Mouse (Mus musculus): Measurements from ENCODE around the gene Gm20422. TPM values are rescaled to one million over a fixed set of nuclear protein-coding genes. Genes with fewer than 3 reads are reported as not detected.
"Not testable (repeated sequence)": the region's sequence is repeated elsewhere in the genome, so short reads cannot be mapped to it uniquely, and the experiment has no call there.

Gm20422 gene
- total RNA-seq, 1 experiment from 2014 or later = not detected

DNA sequence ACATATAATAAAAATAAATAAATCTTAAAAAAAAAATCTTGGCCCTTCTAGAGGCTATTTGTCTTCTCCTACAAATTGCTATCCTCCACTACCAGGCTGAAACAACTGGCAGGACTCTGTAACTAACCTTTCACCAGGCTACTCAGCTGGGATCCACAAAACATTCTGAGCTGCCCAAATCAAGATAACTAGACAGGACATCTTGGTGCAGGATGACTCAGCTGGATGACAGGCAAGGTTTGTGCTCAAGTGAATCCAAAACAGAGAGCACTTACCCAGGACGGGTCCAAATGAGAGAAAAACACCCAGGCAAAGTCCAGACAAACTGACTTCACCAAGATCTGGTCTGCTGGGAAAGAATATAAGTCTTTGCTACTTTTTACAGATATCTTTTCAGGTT, 39.2 kb downstream of the Gm20422 start:
- no peak for ATAC-seq (replicated peaks; ENCODE audit: insufficient number of reproducible peaks, low FRiP score, low TSS enrichment, poor library complexity, severe bottlenecking)

DNA sequence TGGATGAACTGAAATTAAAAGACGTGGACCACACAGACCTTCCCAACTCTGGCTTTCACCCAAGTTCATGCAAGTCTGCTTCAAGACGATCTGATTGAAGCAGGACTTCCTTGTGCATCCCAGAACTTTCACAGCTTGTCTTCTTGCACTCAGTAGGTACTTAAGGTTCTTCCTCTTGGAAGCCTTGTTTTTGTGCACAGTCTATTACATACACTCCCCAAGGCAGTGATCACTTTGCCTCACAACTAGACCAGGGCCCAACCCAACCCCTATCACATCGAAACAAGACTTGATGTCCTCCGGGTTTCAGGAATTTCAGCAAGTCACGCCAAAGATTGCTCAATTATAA, 57.5 kb downstream of the Gm20422 start:
- 0 out of 2 replicates have a peak, but pooled peaks have one; percentile 0 for ATAC-seq (replicated peaks; ENCODE audit: insufficient number of reproducible peaks, low FRiP score, low TSS enrichment, poor library complexity, severe bottlenecking)

DNA sequence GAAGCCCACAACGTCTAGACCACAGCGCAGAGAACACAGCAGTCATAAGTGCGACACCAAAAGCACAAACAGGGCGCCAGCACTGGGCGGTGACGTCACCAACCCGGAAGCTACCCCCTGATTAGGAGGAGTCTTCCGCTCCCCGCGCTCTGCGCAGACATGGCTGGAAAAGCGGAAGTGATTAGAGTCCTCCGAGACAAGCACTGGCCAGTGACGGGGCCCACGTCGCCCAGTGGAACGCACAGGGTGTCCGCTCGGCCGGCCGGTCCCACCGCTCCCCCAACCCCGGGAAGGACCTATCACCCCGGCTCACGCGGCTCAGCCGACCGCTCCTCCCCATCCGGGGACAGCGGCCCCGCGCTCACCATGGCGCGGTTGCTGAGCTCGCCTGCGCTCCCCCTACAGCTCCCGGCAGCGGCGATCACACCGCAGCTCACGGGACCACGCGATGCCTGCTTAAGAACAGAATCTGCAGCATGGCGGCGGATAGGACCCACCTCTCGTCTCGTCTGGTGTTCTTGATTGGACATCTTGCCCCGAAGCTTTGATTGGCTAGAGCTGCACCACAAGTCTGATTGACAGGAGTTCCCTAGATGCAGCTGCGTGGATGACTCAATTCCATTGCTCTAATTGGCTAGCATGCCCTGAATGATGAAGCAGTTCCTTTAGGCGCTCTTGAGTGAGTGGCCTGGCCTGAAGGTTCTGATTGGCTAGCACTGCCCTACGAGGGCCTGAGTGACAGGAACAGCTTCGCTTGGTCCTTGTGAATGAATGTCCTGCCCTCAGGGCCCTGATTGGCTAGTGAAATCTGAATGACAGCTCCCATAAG, 58.1 kb downstream of the Gm20422 start:
- peak; percentile 97 for ATAC-seq (replicated peaks; ENCODE audit: insufficient number of reproducible peaks, low FRiP score, low TSS enrichment, poor library complexity, severe bottlenecking)

DNA sequence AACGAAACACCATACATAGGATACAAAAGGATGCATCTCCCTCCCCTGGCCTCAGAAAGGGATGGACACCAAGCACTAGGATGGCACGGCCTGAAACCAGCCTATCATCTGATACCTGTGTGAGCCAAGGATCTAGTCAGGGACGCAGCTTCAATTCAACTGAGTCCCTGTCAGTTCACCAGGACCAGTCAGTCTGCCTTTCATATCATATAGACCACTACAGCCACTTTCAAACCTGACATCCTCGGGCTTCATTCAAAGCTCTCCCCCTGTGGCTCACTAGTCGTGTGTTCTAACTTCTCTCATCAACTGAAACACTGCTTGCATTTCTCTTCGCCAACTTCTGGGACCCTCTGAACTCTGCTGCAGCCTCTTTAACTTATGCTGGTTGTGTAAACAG, 59.3 kb downstream of the Gm20422 start:
- ATAC-seq (replicated peaks; ENCODE audit: insufficient number of reproducible peaks, low FRiP score, low TSS enrichment, poor library complexity, severe bottlenecking) = no peak

DNA sequence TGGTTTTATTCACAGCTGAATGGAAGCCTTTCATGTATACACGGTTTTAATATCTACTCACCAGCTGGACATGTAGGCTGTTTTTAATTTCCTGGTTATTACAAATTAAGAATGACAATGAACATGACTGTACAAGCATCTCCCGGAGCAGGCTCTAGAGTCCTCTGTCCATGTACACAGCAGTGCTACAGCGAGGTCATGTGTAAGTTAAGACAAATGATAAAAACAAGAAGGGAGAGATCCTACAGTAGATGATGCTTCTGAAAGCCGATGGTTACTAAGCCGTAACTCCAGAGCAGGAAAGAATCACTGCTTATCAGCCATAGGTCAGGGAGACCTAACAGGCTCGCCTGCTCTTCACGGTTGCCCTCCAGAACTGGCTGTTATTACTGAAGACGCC, 61.2 kb downstream of the Gm20422 start:
- ATAC-seq (replicated peaks; ENCODE audit: insufficient number of reproducible peaks, low FRiP score, low TSS enrichment, poor library complexity, severe bottlenecking) = no peak

DNA sequence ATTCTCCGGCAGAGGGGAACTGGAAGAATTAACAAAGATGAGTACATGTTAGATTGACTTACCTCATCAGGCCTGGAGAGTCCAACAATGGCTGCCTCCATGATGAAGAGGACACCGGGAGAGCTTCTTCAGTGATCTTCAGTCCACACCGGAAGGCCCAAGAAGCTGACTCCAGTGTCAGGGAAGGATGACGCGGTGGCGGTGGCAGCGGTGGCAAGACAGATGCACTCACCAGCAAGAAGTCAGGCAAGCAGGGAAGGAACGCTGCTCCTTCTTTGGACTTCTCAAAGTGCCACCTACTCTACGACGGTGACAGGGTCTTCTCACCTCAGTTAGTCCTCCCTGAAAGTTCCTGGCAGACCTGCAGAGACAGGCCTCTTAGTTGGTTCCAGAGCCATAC, 64.1 kb downstream of the Gm20422 start, which contains the start of gene Zfp869:
Zfp869 (minus strand) TSS at position 101 of the 400 bp plus-strand sequence.
- not testable (repeated sequence) for ATAC-seq (replicated peaks; ENCODE audit: insufficient number of reproducible peaks, low FRiP score, low TSS enrichment, poor library complexity, severe bottlenecking)

DNA sequence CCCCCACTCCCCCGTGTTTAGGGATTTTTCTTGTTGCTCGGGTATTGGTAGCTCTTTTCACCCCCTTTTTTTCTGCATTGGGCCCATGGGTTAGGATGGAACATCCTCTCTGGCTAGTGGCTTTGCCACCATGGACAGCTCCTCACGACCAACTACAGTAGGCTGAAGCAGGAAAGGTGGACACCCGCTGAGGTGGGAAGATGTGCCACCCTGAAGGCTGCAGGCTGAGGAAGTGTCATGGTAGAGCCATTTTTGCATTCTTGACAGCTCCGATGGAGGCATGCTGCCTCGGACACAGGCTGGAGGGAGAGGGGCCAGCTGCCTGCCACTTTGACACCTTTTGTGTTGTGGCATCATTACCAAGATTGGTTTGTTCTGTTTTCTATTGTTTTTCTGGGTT, 72.9 kb downstream of the Gm20422 start:
- no peak for ATAC-seq (replicated peaks; ENCODE audit: insufficient number of reproducible peaks, low FRiP score, low TSS enrichment, poor library complexity, severe bottlenecking)

Other genes starting within 250 kb of the Gm20422 start
- 25.9 to 37.5 TPM (median 28.9 TPM) in 3 replicates for gene Zfp868, start 149.3 kb downstream of the Gm20422 start, total RNA-seq (2017)
- gene Zfp964, start 120.4 kb downstream of the Gm20422 start, total RNA-seq (2017) = 0.10 to 0.32 TPM in 2 of 3 replicates, not detected in the other
- 68.4 to 82.0 TPM (median 80.1 TPM) in 3 replicates for gene Zfp869, start 64.2 kb downstream of the Gm20422 start, total RNA-seq (2017)
- gene Zfp963, start 24.9 kb downstream of the Gm20422 start, total RNA-seq (2017) = 6.5 to 9.4 TPM (median 7.6 TPM) in 3 replicates
- 10.5 to 25.2 TPM (median 16.7 TPM) in 3 replicates for gene Atp13a1, start 16.3 kb upstream of the Gm20422 start, total RNA-seq (2017)
- gene Zfp866, start 16.3 kb upstream of the Gm20422 start, total RNA-seq (2017) = 28.2 to 42.8 TPM (median 32.0 TPM) in 3 replicates
- 112 to 186 TPM (median 157 TPM) in 3 replicates for gene Gmip, start 33.8 kb upstream of the Gm20422 start, total RNA-seq (2017)
- 0.11 to 2.0 TPM (median 0.48 TPM) in 3 replicates for gene Lpar2, start 47.5 kb upstream of the Gm20422 start, total RNA-seq (2017)
- 4.5 to 11.8 TPM (median 9.7 TPM) in 3 replicates for gene Pbx4, start 57.6 kb upstream of the Gm20422 start, total RNA-seq (2017)
- gene Cilp2, start 112.8 kb upstream of the Gm20422 start, total RNA-seq (2017) = not detected in 3 replicates
- 0.95 to 1.6 TPM (median 1.1 TPM) in 3 replicates for gene Tssk6, start 127.3 kb upstream of the Gm20422 start, total RNA-seq (2017)
- gene Ndufa13, start 127.7 kb upstream of the Gm20422 start, total RNA-seq (2017) = 91.2 to 131 TPM (median 108 TPM) in 3 replicates
- not detected in 3 replicates for gene Yjefn3, start 127.8 kb upstream of the Gm20422 start, total RNA-seq (2017)
- 65.6 to 93.7 TPM (median 68.3 TPM) in 3 replicates for gene Gatad2a, start 221.5 kb upstream of the Gm20422 start, total RNA-seq (2017)